Mouse (Mus musculus): ENCODE measurements around the gene Tamm41. TPM values are rescaled to one million over a fixed set of nuclear protein-coding genes. Genes with fewer than 3 reads are reported as not detected.

Tamm41 gene
- polyA plus RNA-seq (2012; rRNA removed), result 28.4 and 33.0 TPM in 2 replicates

- TF ChIP-seq CTCF (conservative IDR thresholded peaks at IDR 0.05; ENCODE audit: insufficient read depth, insufficient read length, low read depth, low read length) (peak; percentile 90), POLR2A (IDR thresholded peaks at IDR 0.05; ENCODE audit: low read depth, low read length) (no peak)
- Histone ChIP-seq H3K4me3 (ENCODE audit: insufficient read depth, low read depth, low read length) (peak within 1 kb of the TSS; percentile 72), H3K4me1 (ENCODE audit: control insufficient read depth, insufficient read depth, low read length) (peaks cover 10% of the 10 kb centered on the region; the same call in 1 of the 2 replicates), H3K27me3 (replicated peaks; ENCODE audit: control insufficient read depth, insufficient read depth, low read length) (no peaks in the 10 kb centered on the region), H3K36me3 (ENCODE audit: control insufficient read depth, insufficient read depth, low read length) (no peaks in the 10 kb centered on the region), H3K27ac (ENCODE audit: insufficient read depth, low read depth, low read length) (no peak within 1 kb of the TSS)
- under 1% methylated on average over 57 of the region's 57 CpGs for WGBS
- DNase-seq, result peak; percentile 88
Measured at GRCm38 (mm10) chr6:115037103-115038094, at the start of gene Tamm41. Tamm41 (minus strand) TSS chr6:115037876.

GRCm38 (mm10) chr6:115085274-115085841 lies 47.7 kb upstream of the Tamm41 start:
- Histone ChIP-seq H3K27me3 (replicated peaks; ENCODE audit: control insufficient read depth, insufficient read depth, low read length) (no peaks in the 10 kb centered on the region), H3K27ac (ENCODE audit: insufficient read depth, low read depth, low read length) (no peak overlapping the region), H3K4me1 (ENCODE audit: control insufficient read depth, insufficient read depth, low read length) (no peaks in the 10 kb centered on the region), H3K4me3 (ENCODE audit: insufficient read depth, low read depth, low read length) (no peak overlapping the region), H3K36me3 (ENCODE audit: control insufficient read depth, insufficient read depth, low read length) (no peaks in the 10 kb centered on the region)
- DNase-seq, result no peak
- WGBS, result 49% methylated on average over 9 of the region's 9 CpGs
- TF ChIP-seq CTCF (conservative IDR thresholded peaks at IDR 0.05; ENCODE audit: insufficient read depth, insufficient read length, low read depth, low read length) (no peak), POLR2A (IDR thresholded peaks at IDR 0.05; ENCODE audit: low read depth, low read length) (no peak)

GRCm38 (mm10) chr6:115076781-115077575 lies 39.3 kb upstream of the Tamm41 start:
- no peak for TF ChIP-seq CTCF (conservative IDR thresholded peaks at IDR 0.05; ENCODE audit: insufficient read depth, insufficient read length, low read depth, low read length)
- WGBS, result 67% methylated on average over 9 of the region's 9 CpGs
- H3K36me3 ChIP-seq (ENCODE audit: control insufficient read depth, insufficient read depth, low read length), result no peaks in the 10 kb centered on the region
- H3K27me3 ChIP-seq (replicated peaks; ENCODE audit: control insufficient read depth, insufficient read depth, low read length), result no peaks in the 10 kb centered on the region
- no peak overlapping the region for H3K27ac ChIP-seq (ENCODE audit: insufficient read depth, low read depth, low read length)
- no peak overlapping the region for H3K4me3 ChIP-seq (ENCODE audit: insufficient read depth, low read depth, low read length)
- H3K4me1 ChIP-seq (ENCODE audit: control insufficient read depth, insufficient read depth, low read length), result no peaks in the 10 kb centered on the region
- DNase-seq, result no peak

GRCm38 (mm10) chr6:115072024-115072423 lies 34.3 kb upstream of the Tamm41 start:
- Histone ChIP-seq H3K4me3 (ENCODE audit: insufficient read depth, low read depth, low read length) (no peak overlapping the region), H3K27ac (ENCODE audit: insufficient read depth, low read depth, low read length) (no peak overlapping the region), H3K27me3 (replicated peaks; ENCODE audit: control insufficient read depth, insufficient read depth, low read length) (no peaks in the 10 kb centered on the region), H3K36me3 (ENCODE audit: control insufficient read depth, insufficient read depth, low read length) (no peaks in the 10 kb centered on the region), H3K4me1 (ENCODE audit: control insufficient read depth, insufficient read depth, low read length) (no peaks in the 10 kb centered on the region)
- TF ChIP-seq CTCF (conservative IDR thresholded peaks at IDR 0.05; ENCODE audit: insufficient read depth, insufficient read length, low read depth, low read length) (no peak), POLR2A (IDR thresholded peaks at IDR 0.05; ENCODE audit: low read depth, low read length) (no peak)
- 65% methylated on average over 2 of the region's 2 CpGs for WGBS
- DNase-seq, result no peak

GRCm38 (mm10) chr6:115065411-115066241 lies 27.9 kb upstream of the Tamm41 start:
- DNase-seq, result peak; percentile 38
- TF ChIP-seq CTCF (conservative IDR thresholded peaks at IDR 0.05; ENCODE audit: insufficient read depth, insufficient read length, low read depth, low read length), result peak; percentile 84
- no peak for TF ChIP-seq POLR2A (IDR thresholded peaks at IDR 0.05; ENCODE audit: low read depth, low read length)

GRCm38 (mm10) chr6:115062605-115063350 lies 25.1 kb upstream of the Tamm41 start:
- WGBS, result 74% methylated on average over 5 of the region's 5 CpGs
- Histone ChIP-seq H3K36me3 (ENCODE audit: control insufficient read depth, insufficient read depth, low read length) (no peaks in the 10 kb centered on the region), H3K27ac (ENCODE audit: insufficient read depth, low read depth, low read length) (no peak overlapping the region), H3K4me3 (ENCODE audit: insufficient read depth, low read depth, low read length) (no peak overlapping the region), H3K27me3 (replicated peaks; ENCODE audit: control insufficient read depth, insufficient read depth, low read length) (no peaks in the 10 kb centered on the region; the same call in 1 of the 2 replicates), H3K4me1 (ENCODE audit: control insufficient read depth, insufficient read depth, low read length) (no peaks in the 10 kb centered on the region)
- DNase-seq, result no peak
- no peak for TF ChIP-seq POLR2A (IDR thresholded peaks at IDR 0.05; ENCODE audit: low read depth, low read length)
- TF ChIP-seq CTCF (conservative IDR thresholded peaks at IDR 0.05; ENCODE audit: insufficient read depth, insufficient read length, low read depth, low read length), result no peak

More at GRCm38 (mm10) chr6:115065411-115066241, 27.9 kb upstream of the Tamm41 start:
- WGBS, result 45% methylated on average over 13 of the region's 13 CpGs
- no peaks in the 10 kb centered on the region; the same call in 1 of the 2 replicates for H3K27me3 ChIP-seq (replicated peaks; ENCODE audit: control insufficient read depth, insufficient read depth, low read length)
- no peak overlapping the region for H3K27ac ChIP-seq (ENCODE audit: insufficient read depth, low read depth, low read length)
- no peaks in the 10 kb centered on the region for H3K4me1 ChIP-seq (ENCODE audit: control insufficient read depth, insufficient read depth, low read length)
- H3K36me3 ChIP-seq (ENCODE audit: control insufficient read depth, insufficient read depth, low read length), result no peaks in the 10 kb centered on the region
- H3K4me3 ChIP-seq (ENCODE audit: insufficient read depth, low read depth, low read length), result no peak overlapping the region
